Mouse (Mus musculus) liver, postnatal 0 days (tissue): ENCODE results near the gene Pcdh9. TPM values are rescaled to one million over a fixed set of nuclear protein-coding genes. Genes with fewer than 3 reads are reported as not detected.

Experiments
- ATAC-seq: fragments of 200-750 bp; cut with Nextera tagmentation; 2 replicates; pipeline ENCODE4 v1.8.0; 2017; ENCODE audit warnings: mild to moderate bottlenecking, moderate library complexity
- DNase-seq: peaks from one replicate; pipeline ENCODE4 v3.0.0-alpha.2; 2016
- H3K27ac ChIP-seq: fragments of 300-500 bp; sonication (generic); 2 replicates; pipeline ENCODE4 v1.5.1; 2014; ENCODE audit warnings: antibody characterized with exemption, moderate library complexity, mild to moderate bottlenecking, low read depth
- H3K27me3 ChIP-seq: fragments of 300-500 bp; sonication (generic); 2 replicates; pipeline ENCODE4 v1.6.1; 2014; ENCODE audit warnings: low read length, control low read depth, mixed read lengths; ENCODE audit not compliant: insufficient read depth
- H3K36me3 ChIP-seq: fragments of 300-500 bp; sonication (generic); replicated peaks from 2 replicates; pipeline ENCODE4 v1.6.1; 2014; ENCODE audit warnings: mild to moderate bottlenecking, control low read depth, low read length, moderate library complexity, mixed read lengths; ENCODE audit not compliant: insufficient read depth
- H3K4me1 ChIP-seq: fragments of 300-500 bp; sonication (generic); 2 replicates; pipeline ENCODE4 v1.6.1; 2014; ENCODE audit warnings: antibody characterized with exemption, mild to moderate bottlenecking, control low read depth; ENCODE audit not compliant: insufficient read depth
- H3K4me2 ChIP-seq: fragments of 300-500 bp; sonication (generic); 2 replicates; pipeline ENCODE4 v1.6.1; 2014; ENCODE audit warnings: low read depth, mild to moderate bottlenecking, low read length, moderate library complexity, mixed read lengths
- H3K4me3 ChIP-seq: fragments of 300-500 bp; sonication (generic); 2 replicates; pipeline ENCODE4 v1.5.1; 2014; ENCODE audit warnings: low read depth, low read length
- H3K9ac ChIP-seq: fragments of 300-500 bp; sonication (generic); replicated peaks from 2 replicates; pipeline ENCODE4 v1.6.1; 2014; ENCODE audit warnings: mild to moderate bottlenecking, moderate library complexity
- H3K9me3 ChIP-seq: fragments of 300-500 bp; sonication (generic); 2 replicates; pipeline ENCODE4 v1.6.1; 2016; ENCODE audit warnings: mild to moderate bottlenecking, control low read depth, low read length, mixed read lengths
- CTCF ChIP-seq: sonication (generic); IDR thresholded peaks from 2 replicates; pipeline ENCODE4 v1.5.1; 2016; ENCODE audit warnings: antibody characterized with exemption, low read depth
- EP300 ChIP-seq: IDR thresholded peaks from 2 replicates; pipeline ENCODE4 v1.6.1; 2016; ENCODE audit warnings: antibody characterized with exemption, low read depth, mild to moderate bottlenecking
- WGBS: fragments of 180-500 bp; shearing (Covaris S2); extraction: QIAGEN DNeasy Blood & Tissue Kit; methylation state at CpG from one replicate; pipeline ENCODE4 v1.1.7; 2014; ENCODE audit not compliant: insufficient replicate concordance; 5-methylcytosine and 5-hydroxymethylcytosine counted together
- polyA plus RNA-seq: library from polyadenylated mRNA; unstranded; fragments of >200 nt; fragmentation: Nextera tagmentation; extraction: Ambion mirVana; gene quantifications from 2 replicates; pipeline ENCODE4 v1.2.1, GENCODE M21; 2015

Pcdh9 gene
- polyA plus RNA-seq, 1 experiment from 2014 or later = 0.31 TPM

GRCm38 (mm10) chr14:93868211-93868610, 22.3 kb downstream of the Pcdh9 start:
- H3K9me3 ChIP-seq = no peaks in the 10 kb centered on the region
- H3K4me2 ChIP-seq = no peak overlapping the region
- no peak for TF ChIP-seq CTCF
- no peak for TF ChIP-seq EP300
- no peaks in the 10 kb centered on the region for H3K36me3 ChIP-seq
- ATAC-seq (no peak), DNase-seq (no peak)
- no peaks in the 10 kb centered on the region for H3K4me1 ChIP-seq
- H3K9ac ChIP-seq = no peak overlapping the region
- no peak overlapping the region for H3K27ac ChIP-seq
- H3K27me3 ChIP-seq = no peaks in the 10 kb centered on the region
- H3K4me3 ChIP-seq = no peak overlapping the region

DNA sequence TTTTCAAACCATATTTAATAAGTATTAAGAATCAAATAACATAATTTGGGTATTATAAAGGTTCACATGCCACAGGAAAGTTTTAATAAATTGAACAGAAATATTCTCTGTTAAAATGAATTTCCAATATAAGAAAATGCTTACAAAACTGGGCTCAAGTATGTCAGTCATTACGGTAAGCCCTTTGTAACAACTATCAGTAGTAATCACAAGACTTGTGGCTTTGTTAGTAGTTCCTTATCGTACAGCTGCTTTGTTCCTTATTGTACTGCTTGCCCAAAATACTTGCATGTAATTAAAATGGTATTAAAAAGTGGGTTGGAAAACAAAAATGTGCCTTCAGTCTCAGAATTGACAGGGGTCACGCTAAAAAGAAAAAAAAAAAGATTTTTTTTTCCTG, 32.4 kb downstream of the Pcdh9 start:
- DNase-seq (no peak), ATAC-seq (no peak)
- no peak overlapping the region for H3K9ac ChIP-seq
- no peak for TF ChIP-seq EP300
- TF ChIP-seq CTCF = no peak
- no peaks in the 10 kb centered on the region for H3K27me3 ChIP-seq
- 67% methylated on average over 3 of the region's 3 CpGs for WGBS
- H3K9me3 ChIP-seq = no peaks in the 10 kb centered on the region
- no peaks in the 10 kb centered on the region for H3K4me1 ChIP-seq
- H3K27ac ChIP-seq = no peak overlapping the region
- H3K36me3 ChIP-seq = no peaks in the 10 kb centered on the region
- H3K4me3 ChIP-seq = no peak overlapping the region
- H3K4me2 ChIP-seq = no peak overlapping the region

GRCm38 (mm10) chr14:93846091-93846677, 44.3 kb downstream of the Pcdh9 start:
- no peak for DNase-seq
- H3K27me3 ChIP-seq = no peaks in the 10 kb centered on the region
- no peak for ATAC-seq

GRCm38 (mm10) chr14:93842686-93843288, 47.7 kb downstream of the Pcdh9 start:
- DNase-seq (no peak), ATAC-seq (no peak)
- Histone ChIP-seq H3K4me3 (no peak overlapping the region), H3K27me3 (no peaks in the 10 kb centered on the region), H3K9me3 (no peaks in the 10 kb centered on the region), H3K4me1 (no peaks in the 10 kb centered on the region), H3K4me2 (no peak overlapping the region), H3K27ac (no peak overlapping the region), H3K36me3 (no peaks in the 10 kb centered on the region), H3K9ac (no peak overlapping the region)
- TF ChIP-seq CTCF (no peak), EP300 (no peak)
- 75% methylated on average over 3 of the region's 3 CpGs for WGBS

More at GRCm38 (mm10) chr14:93846091-93846677, 44.3 kb downstream of the Pcdh9 start:
- H3K9me3 ChIP-seq = no peaks in the 10 kb centered on the region
- H3K4me2 ChIP-seq = no peak overlapping the region
- 70% methylated on average over 1 of the region's 1 CpGs for WGBS
- H3K36me3 ChIP-seq = no peaks in the 10 kb centered on the region
- H3K9ac ChIP-seq = no peak overlapping the region
- H3K27ac ChIP-seq = no peak overlapping the region
- no peak overlapping the region for H3K4me3 ChIP-seq
- H3K4me1 ChIP-seq = no peaks in the 10 kb centered on the region
- TF ChIP-seq EP300 (no peak), CTCF (no peak)

DNA sequence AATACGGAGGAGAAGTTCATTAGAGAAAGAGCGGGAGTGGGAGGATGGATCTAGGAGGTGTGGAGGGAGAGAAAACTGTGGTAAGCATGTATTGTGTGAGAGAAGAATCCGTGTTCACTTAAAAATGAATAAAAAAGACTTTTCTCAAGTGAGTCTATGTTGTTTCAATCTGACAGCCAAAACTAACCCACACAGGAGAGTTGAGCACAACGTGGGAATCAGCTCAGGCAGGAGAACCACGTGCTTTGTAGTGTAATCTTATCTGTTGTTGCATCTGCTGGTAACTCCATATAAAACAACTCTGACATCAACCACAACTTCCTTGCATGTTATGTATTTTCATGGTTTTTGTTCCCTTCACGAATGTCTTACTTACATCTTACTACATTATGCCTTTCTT, 58.0 kb downstream of the Pcdh9 start:
- DNase-seq = no peak
- H3K27me3 ChIP-seq = no peaks in the 10 kb centered on the region
- TF ChIP-seq CTCF (no peak), EP300 (no peak)
- H3K4me2 ChIP-seq = no peak overlapping the region
- no peak overlapping the region for H3K27ac ChIP-seq
- H3K9ac ChIP-seq = no peak overlapping the region
- H3K9me3 ChIP-seq = no peaks in the 10 kb centered on the region
- no peaks in the 10 kb centered on the region for H3K36me3 ChIP-seq
- no peaks in the 10 kb centered on the region for H3K4me1 ChIP-seq
- WGBS = 60% methylated on average over 6 of the region's 6 CpGs
- no peak for ATAC-seq
- no peak overlapping the region for H3K4me3 ChIP-seq

DNA sequence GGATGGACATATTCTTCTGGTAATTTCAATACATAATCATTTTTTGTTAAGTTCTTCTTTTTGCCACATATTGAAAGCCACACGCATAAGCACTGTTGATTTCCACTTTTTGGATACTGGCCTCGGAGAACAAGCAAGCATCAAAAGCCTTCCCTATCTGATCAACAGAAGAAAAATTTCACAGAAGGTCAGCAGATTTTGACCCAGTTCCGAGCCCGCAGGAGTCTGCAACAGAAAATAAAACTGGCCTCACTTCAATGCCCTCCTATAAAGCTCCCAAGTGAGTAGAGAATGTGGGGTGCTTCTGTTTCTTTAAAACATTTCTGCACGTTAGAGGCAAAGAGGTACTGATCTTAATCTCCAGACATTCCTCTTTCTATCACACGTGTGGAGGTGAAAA, 63.3 kb downstream of the Pcdh9 start:
- H3K36me3 ChIP-seq = no peaks in the 10 kb centered on the region
- H3K27me3 ChIP-seq = no peaks in the 10 kb centered on the region
- WGBS = 65% methylated on average over 6 of the region's 6 CpGs
- H3K4me1 ChIP-seq = no peaks in the 10 kb centered on the region
- TF ChIP-seq CTCF (no peak), EP300 (no peak)
- no peak overlapping the region for H3K27ac ChIP-seq
- H3K4me2 ChIP-seq = no peak overlapping the region
- no peak overlapping the region for H3K4me3 ChIP-seq
- ATAC-seq (no peak), DNase-seq (no peak)
- no peak overlapping the region for H3K9ac ChIP-seq
- no peaks in the 10 kb centered on the region for H3K9me3 ChIP-seq
